Mouse (Mus musculus) ovary, postnatal 14 days (tissue): ENCODE data around the gene Mob3a.

ENCODE experiments used
- DNase-seq: peaks from one replicate; pipeline ENCODE4 v3.0.0; 2022; ENCODE audit warnings: low spot score

The Mob3a gene

DNA sequence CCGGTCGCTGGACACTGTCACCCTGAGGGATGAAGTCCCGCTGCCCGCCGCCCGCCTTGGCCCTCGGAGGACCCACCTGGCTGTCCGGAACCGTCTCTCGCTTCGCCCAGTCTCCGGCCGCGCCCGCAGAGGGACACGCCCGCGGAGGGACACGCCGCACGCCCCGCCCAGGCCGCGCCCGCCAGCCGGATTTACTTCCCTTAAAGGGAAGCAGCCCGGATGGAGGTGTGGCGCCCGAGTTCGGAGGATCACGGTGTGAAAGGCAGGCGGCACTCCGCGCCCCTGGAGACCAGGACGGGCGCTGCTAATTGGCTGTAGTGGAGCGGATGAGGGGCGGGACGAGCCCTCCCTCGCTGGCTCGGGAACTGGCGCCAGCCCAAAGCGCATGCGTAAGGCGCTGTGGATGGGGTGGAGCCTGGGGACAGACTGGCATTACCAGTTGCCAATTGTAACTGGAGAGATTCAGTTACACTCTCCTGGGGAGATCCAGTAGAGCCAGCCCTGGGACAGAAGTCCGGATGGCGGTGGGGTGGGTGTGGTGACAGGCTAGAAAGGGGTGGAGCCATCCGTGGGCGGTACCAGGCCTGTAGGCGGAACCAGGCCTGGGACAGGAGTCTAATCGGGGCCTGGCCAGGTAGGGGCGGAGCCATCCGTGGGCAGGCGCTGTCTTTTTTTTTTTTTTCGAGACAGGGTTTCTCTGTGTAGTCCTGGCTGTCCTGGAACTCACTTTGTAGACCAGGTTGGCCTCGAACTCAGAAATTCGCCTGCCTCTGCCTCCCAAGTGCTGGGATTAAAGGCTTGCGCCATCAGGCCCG lies at the start of gene Mob3a, which contains the start of gene Izumo4:
Gene Mob3a (minus strand): TSS at position 257 of the 815 bp plus-strand sequence.
Gene Izumo4 (plus strand): TSS at position 464 of the 815 bp plus-strand sequence.
- DNase-seq = peak; percentile 94

DNA sequence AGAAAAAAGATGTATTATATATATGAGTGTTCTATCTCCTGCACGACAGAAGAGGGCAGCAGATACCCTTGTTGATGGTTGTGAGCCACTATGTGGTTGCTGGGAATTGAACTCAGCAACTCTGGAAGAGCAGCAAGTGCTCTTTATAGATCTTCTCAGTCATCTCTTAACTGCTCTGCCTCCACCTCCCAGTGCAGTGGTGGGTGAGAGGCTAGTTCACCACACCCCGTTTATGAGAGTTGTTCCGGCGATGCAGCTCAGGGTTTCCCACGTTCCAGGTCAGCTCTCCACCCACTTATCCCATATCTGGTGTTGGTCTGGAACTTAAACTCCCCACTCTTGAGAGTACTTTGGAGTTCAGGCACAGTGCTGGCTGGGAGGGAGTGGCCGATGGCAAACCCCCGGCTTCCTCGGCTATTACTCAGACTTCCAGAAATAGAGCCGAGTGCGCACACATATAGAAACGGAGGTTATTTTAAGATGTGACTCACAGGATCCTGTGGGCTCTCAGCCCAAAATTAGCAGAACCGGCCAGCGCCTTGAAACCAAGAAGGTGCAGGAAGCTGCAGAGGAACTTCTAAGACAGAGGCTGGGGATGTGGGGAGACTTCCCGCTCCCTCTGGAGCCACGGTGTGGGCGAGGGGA lies 49.5 kb upstream of the Mob3a start:
- DNase-seq = no peak

DNA sequence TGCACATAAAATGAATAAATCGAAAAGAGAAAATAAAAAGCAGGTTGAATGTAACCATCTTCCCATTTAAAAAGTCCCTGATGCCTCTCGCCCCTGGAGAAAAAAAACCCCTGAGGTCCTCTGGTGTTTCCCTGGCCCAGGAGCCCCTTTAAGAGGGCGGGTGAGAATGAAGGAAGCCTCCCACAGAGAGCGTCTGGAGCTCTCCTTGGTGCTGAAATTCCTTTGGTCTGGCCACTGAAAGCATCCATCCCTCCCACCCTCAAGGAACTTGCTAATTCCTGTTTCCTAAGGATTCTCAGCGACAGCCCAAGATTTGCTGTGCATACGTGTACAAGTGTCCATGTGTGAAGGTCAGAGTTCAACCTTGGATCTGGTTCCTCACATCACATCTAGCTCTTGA lies 46.8 kb upstream of the Mob3a start:
- peak; percentile 72 for DNase-seq

DNA sequence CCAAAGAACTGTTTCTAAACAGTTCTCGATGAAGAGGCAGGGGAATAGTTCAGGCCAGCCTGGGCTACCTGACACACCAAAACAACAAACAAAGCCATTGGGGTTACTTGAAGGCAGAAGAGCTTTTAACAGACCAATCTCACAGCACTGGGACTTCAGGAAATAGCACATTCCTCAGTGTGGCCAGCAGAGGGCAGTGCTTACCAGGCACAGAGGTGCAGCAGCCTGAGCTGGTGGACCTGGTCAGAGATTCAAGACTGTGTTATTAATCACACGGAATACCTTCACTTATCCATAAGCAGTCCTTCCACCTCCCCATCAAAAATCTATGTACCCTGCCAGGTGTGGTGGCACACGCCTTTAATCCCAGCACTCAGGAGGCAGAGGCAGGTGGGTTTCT lies 45.6 kb upstream of the Mob3a start:
- DNase-seq = peak; percentile 64

GRCm38 (mm10) chr10:80744262-80744661 lies 42.5 kb upstream of the Mob3a start:
- no peak for DNase-seq

- DNase-seq = peak; percentile 98
Measured at GRCm38 (mm10) chr10:80742180-80742978, 40.6 kb upstream of the Mob3a start, which contains the start of gene Ap3d1. Ap3d1 (minus strand) TSS chr10:80742264.

GRCm38 (mm10) chr10:80741634-80742179 lies 39.9 kb upstream of the Mob3a start:
- no peak for DNase-seq

DNA sequence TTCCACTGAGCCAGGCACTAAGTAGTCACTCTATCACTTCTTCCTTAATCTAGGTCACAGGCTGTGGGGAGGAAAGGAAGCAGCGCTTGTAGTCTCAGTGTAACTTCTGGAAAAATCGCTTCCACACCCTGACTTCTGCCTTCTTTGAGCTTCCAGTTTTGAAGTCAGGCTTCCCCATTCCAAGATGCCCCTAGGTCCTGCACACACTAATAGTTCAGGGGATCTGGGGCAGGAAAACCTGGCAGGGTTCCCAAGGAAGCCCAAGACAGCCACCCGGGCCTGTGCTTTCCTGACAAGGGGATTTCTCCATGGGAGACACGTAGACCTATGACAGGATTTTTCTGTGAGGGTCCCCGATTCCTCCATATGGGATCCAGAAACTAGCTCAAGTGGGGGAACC lies 39.4 kb upstream of the Mob3a start:
- DNase-seq = no peak

GRCm38 (mm10) chr10:80738657-80739056 lies 36.9 kb upstream of the Mob3a start:
- no peak for DNase-seq

- no peak for DNase-seq
Measured at GRCm38 (mm10) chr10:80736731-80737130, 35.0 kb upstream of the Mob3a start.

DNA sequence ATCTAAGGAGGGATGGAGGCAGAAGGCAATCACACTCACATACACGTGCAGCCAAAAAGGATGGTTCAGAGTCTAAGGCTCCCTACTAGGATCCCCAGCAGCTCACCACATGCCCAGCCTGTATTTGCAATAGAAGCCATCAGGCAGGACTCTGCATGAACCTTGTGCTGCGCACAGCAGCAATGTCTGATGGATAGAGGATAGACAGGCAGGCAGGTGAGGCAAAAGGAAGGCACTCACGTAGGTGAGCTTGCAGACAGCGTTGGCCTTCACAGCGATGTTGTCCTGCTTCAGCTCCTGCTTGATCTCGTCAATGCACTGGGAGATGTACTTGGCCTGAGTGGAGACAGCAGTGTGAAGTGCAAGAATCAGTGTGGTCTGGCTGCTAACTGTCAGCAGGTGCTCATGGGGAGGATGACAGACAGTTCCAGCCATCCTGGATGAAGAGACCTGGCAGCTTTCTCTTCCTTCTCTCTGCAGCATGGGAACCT lies 30.9 kb upstream of the Mob3a start:
- DNase-seq = no peak

DNA sequence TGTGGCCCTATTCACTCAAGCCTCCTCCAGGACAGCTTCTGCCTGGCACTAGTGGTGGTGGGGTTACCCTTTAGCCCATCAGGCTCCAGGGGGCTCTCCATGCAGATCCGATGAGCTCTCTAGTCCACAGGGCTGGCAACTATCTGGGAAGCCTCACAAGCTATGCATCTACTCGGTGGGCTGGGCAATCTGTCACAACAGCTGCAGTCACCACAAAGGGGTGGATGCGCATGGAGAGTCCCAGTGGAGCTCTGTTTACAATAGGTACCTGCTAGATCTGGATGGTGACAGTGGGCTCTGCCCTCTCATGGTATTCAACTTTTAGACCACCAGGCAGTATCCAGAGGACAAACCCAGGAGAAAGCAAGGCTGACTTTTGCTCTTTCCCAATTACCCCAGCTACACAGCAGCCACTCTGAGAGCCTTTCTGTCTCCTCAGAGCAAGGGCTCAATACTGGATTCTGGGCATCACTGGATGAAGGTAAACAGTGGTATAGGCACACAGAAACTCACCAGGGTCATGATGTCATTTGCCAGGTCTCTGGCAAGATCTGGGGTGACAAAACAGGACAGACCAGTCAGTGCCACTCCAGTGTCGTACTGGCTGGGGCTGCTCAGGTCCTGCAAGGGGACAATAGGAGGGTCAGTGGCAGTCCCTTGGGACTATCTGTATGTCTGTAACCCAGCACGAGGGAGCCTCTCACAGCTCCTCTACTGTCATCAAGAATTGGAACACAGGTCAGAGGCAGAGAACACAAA lies 25.8 kb upstream of the Mob3a start:
- DNase-seq = no peak

DNA sequence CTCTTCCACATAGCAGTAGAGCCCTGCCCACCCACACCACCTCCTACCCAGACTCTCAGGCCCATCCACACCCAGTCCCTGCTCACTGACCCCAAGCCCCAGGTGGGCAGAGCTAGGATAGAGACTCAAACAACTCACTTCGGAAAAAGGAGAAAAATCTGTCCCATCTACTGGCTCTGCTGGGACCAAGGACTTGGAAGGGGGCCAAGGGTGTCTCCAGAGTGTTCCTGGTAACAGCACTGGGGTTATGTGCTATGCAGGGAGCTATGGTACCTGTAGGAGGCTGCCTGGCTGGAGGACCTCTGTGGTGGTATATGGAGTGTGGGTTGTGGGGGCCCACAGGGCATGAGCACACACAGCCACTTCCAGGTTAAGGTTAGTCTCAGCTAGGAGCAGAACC lies 15.5 kb upstream of the Mob3a start:
- DNase-seq = no peak

DNA sequence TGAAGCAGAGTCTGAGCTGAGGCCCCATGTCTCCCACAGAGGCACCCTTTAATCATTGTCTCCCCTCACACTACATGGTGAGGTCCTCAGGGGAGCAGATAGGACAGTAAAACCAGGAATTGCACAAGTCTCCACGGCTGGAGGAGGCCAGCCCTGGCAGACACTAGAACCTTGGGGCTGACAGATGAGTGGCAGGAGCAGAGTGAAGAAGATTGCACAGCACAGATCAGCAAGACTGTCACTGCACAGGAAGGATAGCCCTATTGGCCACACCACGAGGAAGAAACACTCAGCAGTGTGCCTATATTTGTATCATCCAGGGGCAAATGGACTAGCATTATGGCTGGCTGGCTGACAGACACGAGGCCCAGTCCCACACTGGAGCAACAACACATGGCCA lies 9.1 kb upstream of the Mob3a start:
- no peak for DNase-seq

DNA sequence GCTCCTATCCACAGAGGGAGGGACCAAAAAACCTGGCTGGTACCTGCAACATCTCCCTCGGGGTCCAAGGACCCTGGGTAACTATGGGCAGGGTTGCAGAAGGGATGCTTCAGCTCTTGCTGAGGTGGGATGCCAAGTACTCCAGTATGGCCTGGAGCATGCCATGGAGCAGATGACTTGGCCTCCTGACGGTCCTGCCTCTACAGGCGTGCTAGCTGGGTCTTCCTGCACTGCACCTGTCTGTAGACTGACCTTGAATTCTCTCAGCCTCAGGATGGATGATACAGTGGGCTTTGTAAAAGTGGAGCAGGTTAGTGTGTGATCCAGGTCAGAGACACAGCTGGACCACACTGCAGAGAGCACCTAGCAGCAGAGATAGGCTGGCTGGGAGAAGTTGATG lies 3.7 kb upstream of the Mob3a start:
- DNase-seq = no peak

- DNase-seq = no peak
Measured at GRCm38 (mm10) chr10:80705033-80705432, 3.3 kb upstream of the Mob3a start.

DNA sequence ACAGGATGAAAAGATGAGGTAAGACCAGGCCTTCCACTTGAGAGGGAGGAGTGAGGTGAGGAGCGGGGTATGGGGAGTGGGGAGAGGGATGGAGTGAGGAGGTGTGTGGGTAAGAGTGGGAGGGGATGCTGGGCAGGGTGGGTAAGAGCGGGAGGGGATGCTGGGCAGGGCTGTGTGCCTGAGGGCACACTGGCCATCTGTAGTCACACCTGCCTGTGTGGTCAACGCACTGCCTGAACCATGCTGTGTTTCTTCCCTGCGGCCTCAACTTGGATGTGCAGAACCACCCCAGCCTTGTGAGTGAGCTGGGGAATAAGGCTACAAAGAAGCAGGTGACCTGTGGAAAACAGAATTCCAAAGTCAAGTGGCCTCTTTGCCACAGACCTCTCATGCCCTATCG lies 2.6 kb upstream of the Mob3a start:
- DNase-seq = no peak

DNA sequence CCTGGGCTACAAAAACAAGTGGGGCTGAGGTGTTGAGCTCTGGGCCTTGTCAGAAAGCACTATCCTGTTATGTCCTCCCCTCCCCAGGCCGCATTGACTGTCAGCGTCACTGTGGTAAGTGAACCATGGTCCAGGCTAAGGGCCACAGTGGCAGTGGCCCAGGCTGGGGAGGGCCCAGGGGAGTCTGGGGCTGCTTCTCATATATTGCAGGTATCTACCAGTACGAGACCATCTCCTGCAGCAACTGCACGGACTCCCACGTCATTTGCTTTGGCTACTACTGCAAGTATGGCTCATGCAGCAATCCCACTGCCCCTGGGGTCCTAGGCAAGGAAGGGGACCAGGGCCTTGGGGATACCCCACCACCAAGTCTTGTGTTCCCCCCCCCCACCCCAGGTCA lies 1.9 kb upstream of the Mob3a start:
- DNase-seq = no peak

- peak; percentile 92 for DNase-seq
Measured at GRCm38 (mm10) chr10:80702536-80703390, 986 bp upstream of the Mob3a start.

GRCm38 (mm10) chr10:80700732-80701131 lies 1.0 kb downstream of the Mob3a start:
- no peak for DNase-seq
